In genomic region chr11:31717926-31718735, GRCm38 (mm10) we compare ENCODE assay signal across 11 mouse cellular contexts. TPM values are rescaled to one million over a fixed set of nuclear protein-coding genes. Genes with fewer than 3 reads are reported as not detected.
A peak's percentile ranks its signal among the peaks of the same experiment; 100 is the strongest.
DNase-seq lines count a peak whose midpoint lies in the region; ATAC-seq and TF ChIP-seq lines count a peak whose summit lies in the region.
"Had no signal": no experiment of that assay in that cellular context is flagged by ENCODE, and none has a peak within 500 bp of the region (broad histone marks: within the 10 kb centered on the region; RNA-seq: fewer than 3 reads in every experiment).

No protein-coding gene starts in this region.

- intact Hi-C loops in left cerebral cortex, adult 2 months (cut with DNase I) = no loop called here

- DNase-seq in liver, adult 2 months (ENCODE audit: extremely low read depth, low read depth, low spot score) = peak; percentile 90
- no peak for DNase-seq in liver, embryonic 11.5 days (ENCODE audit: low spot score)
- DNase-seq in adipocyte (ENCODE audit: low spot score) = peak; percentile 80
- peak; percentile 44 for DNase-seq in kidney, postnatal 10 days
- DNase-seq in forebrain, embryonic 14.5 days (ENCODE audit: low spot score) = no peak
- DNase-seq in left cerebral cortex, adult 2 months (ENCODE audit: extremely low spot score in 1 of 2, low spot score in 2 of 2) = no peak
- no peak for DNase-seq in spleen, postnatal 4 days (ENCODE audit: low spot score in 2 of 2)

- peak overlapping the region; percentile 49 for H3K27ac ChIP-seq in liver, adult 2 months (replicated peaks; ENCODE audit: insufficient read depth, low read depth, low read length)
- no peak overlapping the region for H3K27ac ChIP-seq in liver, embryonic 11.5 days (ENCODE audit: low read depth, low read length)
- no peak overlapping the region for H3K27ac ChIP-seq in forebrain, embryonic 14.5 days (ENCODE audit: low read depth, low read length)
- H3K27ac ChIP-seq in left cerebral cortex, adult 2 months = no peak overlapping the region; the same call in 1 of the 2 replicates
- H3K27ac ChIP-seq: liver, embryonic 15.5 days had no signal

- no peak for ATAC-seq in liver, embryonic 11.5 days (replicated peaks; ENCODE audit: low FRiP score)
- peak; percentile 33; the same call in 1 of the 2 replicates for ATAC-seq in common myeloid progenitor, adult 5-6 weeks (replicated peaks; ENCODE audit: low read depth, poor library complexity, severe bottlenecking)
- no peak for ATAC-seq in forebrain, embryonic 14.5 days
- ATAC-seq: midbrain, embryonic 16.5 days had no signal

- no peak for TF ChIP-seq CTCF in liver, adult 2 months (IDR thresholded peaks at IDR 0.05; ENCODE audit: low read depth, low read length)
- no peak for TF ChIP-seq CTCF in left cerebral cortex, adult 2 months (IDR thresholded peaks at IDR 0.05)

- H3K4me1 ChIP-seq in liver, adult 2 months (ENCODE audit: control insufficient read depth, insufficient read depth, low read length) = peaks cover 26% of the 10 kb centered on the region
- no peaks in the 10 kb centered on the region for H3K4me1 ChIP-seq in liver, embryonic 11.5 days (replicated peaks; ENCODE audit: control insufficient read depth, insufficient read depth, low read length)
- peaks cover 7% of the 10 kb centered on the region; the same call in 1 of the 2 replicates for H3K4me1 ChIP-seq in forebrain, embryonic 14.5 days (ENCODE audit: control insufficient read depth, insufficient read depth, low read length)

- 42% methylated on average over 4 of the region's 4 CpGs for WGBS in liver, adult 2 months
- WGBS in liver, embryonic 11.5 days = 54% methylated on average over 4 of the region's 4 CpGs
- 55% methylated on average over 4 of the region's 4 CpGs for WGBS in forebrain, embryonic 14.5 days

- H3K4me3 ChIP-seq in liver, adult 2 months (ENCODE audit: insufficient read depth, low read depth, low read length) = no peak overlapping the region
- no peak overlapping the region for H3K4me3 ChIP-seq in liver, embryonic 11.5 days (ENCODE audit: low read depth, low read length)
- no peak overlapping the region for H3K4me3 ChIP-seq in forebrain, embryonic 14.5 days (ENCODE audit: low read depth, low read length)
- H3K4me3 ChIP-seq in left cerebral cortex, adult 2 months = no peak overlapping the region
- H3K4me3 ChIP-seq: liver, embryonic 15.5 days had no signal

- TF ChIP-seq POLR2A in liver, adult 2 months (IDR thresholded peaks at IDR 0.05; ENCODE audit: extremely low read depth, insufficient read depth, low read length) = no peak

- no peak overlapping the region for H3K9ac ChIP-seq in liver, adult 2 months (ENCODE audit: low read depth, low read length)
- no peak overlapping the region for H3K9ac ChIP-seq in liver, embryonic 11.5 days (ENCODE audit: low read depth, low read length)
- no peak overlapping the region for H3K9ac ChIP-seq in forebrain, embryonic 14.5 days (ENCODE audit: low read length)
- H3K9ac ChIP-seq: liver, embryonic 15.5 days had no signal

- no peaks in the 10 kb centered on the region for H3K27me3 ChIP-seq in liver, adult 2 months (ENCODE audit: control insufficient read depth, insufficient read depth, low read length)
- no peaks in the 10 kb centered on the region for H3K27me3 ChIP-seq in liver, embryonic 11.5 days (replicated peaks; ENCODE audit: control insufficient read depth, insufficient read depth, low read length)
- H3K27me3 ChIP-seq in forebrain, embryonic 14.5 days (replicated peaks; ENCODE audit: control insufficient read depth, insufficient read depth, low read length) = no peaks in the 10 kb centered on the region

- no peaks in the 10 kb centered on the region for H3K9me3 ChIP-seq in liver, embryonic 11.5 days (ENCODE audit: control insufficient read depth, low read length)
- H3K9me3 ChIP-seq in forebrain, embryonic 14.5 days (replicated peaks; ENCODE audit: control insufficient read depth, low read length) = no peaks in the 10 kb centered on the region
- H3K9me3 ChIP-seq: G1E; liver, embryonic 15.5 days had no signal

- no peaks in the 10 kb centered on the region for H3K36me3 ChIP-seq in liver, adult 2 months (ENCODE audit: control insufficient read depth, insufficient read depth, low read length)
- no peaks in the 10 kb centered on the region for H3K36me3 ChIP-seq in liver, embryonic 11.5 days (ENCODE audit: control insufficient read depth, insufficient read depth, low read length)
- no peaks in the 10 kb centered on the region for H3K36me3 ChIP-seq in forebrain, embryonic 14.5 days (ENCODE audit: control insufficient read depth, insufficient read depth, low read length)
- H3K36me3 ChIP-seq: G1E; liver, embryonic 15.5 days had no signal

- H3K79me2 ChIP-seq in liver, adult 2 months (ENCODE audit: control insufficient read depth, insufficient read depth, low read length) = no peaks in the 10 kb centered on the region

- H3K4me2 ChIP-seq in liver, embryonic 11.5 days = no peak overlapping the region
- no peak overlapping the region for H3K4me2 ChIP-seq in forebrain, embryonic 14.5 days (ENCODE audit: low read length)
- H3K4me2 ChIP-seq: liver, embryonic 15.5 days had no signal

RNA-seq across cellular contexts. Expression of gene Bod1, which starts 46.4 kb away (rescaled TPM):
- 33.4 and 36.8 TPM in 2 replicates for total RNA-seq in liver, adult 2 months (2014; rRNA removed)
- 27.8 and 34.4 TPM in 2 replicates for polyA plus RNA-seq in liver, adult 2 months (2012; rRNA removed)
- 39.7 and 40.1 TPM in 2 replicates for polyA plus RNA-seq in liver, embryonic 11.5 days (2014; fragmentation: Nextera tagmentation; extraction: Ambion mirVana)
- 20.0 and 29.7 TPM in 2 replicates for total RNA-seq in common myeloid progenitor, adult 5-6 weeks (2017)
- 154 and 184 TPM in 2 replicates for polyA plus RNA-seq in forebrain, embryonic 14.5 days (2014; fragmentation: Nextera tagmentation; extraction: Ambion mirVana)
- 100 to 1,000 TPM; 100 to 101 TPM for total RNA-seq in left cerebral cortex, adult 2 months (2021)

Comparison
In these comparisons a context has a peak if more than half of its experiments do, and no peak if none do; other contexts are left out.
1. DNase-seq: peak in liver, adult 2 months (single experiment), adipocyte (single experiment) and kidney, postnatal 10 days (single experiment); none in liver, embryonic 11.5 days (single experiment), forebrain, embryonic 14.5 days (single experiment), left cerebral cortex, adult 2 months (0 of 2) and spleen, postnatal 4 days (0 of 2).